Mouse (Mus musculus): ENCODE data around the gene Atp4b.

Gene Atp4b

GRCm38 (mm10) chr8:13396725-13397124, at the start of gene Atp4b:
Gene Atp4b (minus strand): TSS chr8:13396825.
- in situ Hi-C loops (cut with MboI; ENCODE audit: low pct_unique_long_range_greater_than_20kb in 1 of 2, low sequenced_read_pairs in 2 of 2, unreplicated experiment in 1 of 2), result no loop called here

DNA sequence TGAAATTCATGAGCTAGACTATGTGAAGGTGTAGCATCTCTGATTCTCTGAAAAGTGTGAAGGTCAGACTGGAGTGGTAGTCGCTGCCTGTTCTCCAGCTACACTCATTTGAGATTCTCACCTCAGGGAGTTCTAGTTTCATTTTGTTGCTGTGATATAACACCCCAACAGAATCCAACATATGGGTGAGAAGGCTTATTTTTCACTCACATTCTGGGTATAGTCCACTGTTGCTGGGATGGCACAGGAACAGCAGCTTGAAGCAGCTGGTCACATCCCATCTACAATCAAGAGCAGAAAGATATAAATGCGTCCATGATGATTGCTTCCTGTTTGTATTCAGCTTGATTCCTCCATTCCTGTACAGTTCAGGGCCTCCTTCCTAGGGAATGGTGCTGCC, 45.5 kb upstream of the Atp4b start:
- in situ Hi-C loops (cut with MboI; ENCODE audit: low pct_unique_long_range_greater_than_20kb in 1 of 2, low sequenced_read_pairs in 2 of 2, unreplicated experiment in 1 of 2), result no loop called here

- in situ Hi-C loops (cut with MboI; ENCODE audit: low pct_unique_long_range_greater_than_20kb in 1 of 2, low sequenced_read_pairs in 2 of 2, unreplicated experiment in 1 of 2), result no loop called here
These were observed 40.9 kb upstream of the Atp4b start for GRCm38 (mm10) chr8:13437531-13437930.

- in situ Hi-C loops (cut with MboI; ENCODE audit: low pct_unique_long_range_greater_than_20kb in 1 of 2, low sequenced_read_pairs in 2 of 2, unreplicated experiment in 1 of 2), result no loop called here
These were observed 39.4 kb upstream of the Atp4b start for GRCm38 (mm10) chr8:13436052-13436451.

DNA sequence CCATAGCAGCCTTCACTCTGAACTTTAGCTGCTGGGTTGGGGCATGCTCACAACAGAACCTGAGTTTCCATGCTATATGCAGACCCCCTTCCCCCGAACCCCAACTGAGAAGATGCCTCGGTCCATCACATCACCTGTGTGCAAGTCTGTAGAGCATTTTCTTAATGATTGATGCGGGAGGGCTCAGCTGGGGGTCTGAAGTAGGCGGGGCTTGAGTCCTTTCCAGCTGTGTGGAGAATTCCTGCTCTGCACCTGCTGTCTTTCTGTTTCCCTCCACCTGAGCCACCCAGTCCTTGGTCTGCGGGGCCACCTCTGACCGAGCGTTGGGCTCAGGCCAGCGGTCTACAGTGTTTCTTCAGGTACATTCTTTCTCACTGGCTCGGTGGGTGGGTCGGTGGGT, 38.3 kb upstream of the Atp4b start, which contains the start of gene Tmem255b:
TSS of gene Tmem255b (plus strand) at position 301 of the 400 bp plus-strand sequence.
- in situ Hi-C loops (cut with MboI; ENCODE audit: low pct_unique_long_range_greater_than_20kb in 1 of 2, low sequenced_read_pairs in 2 of 2, unreplicated experiment in 1 of 2), result no loop called here

- in situ Hi-C loops (cut with MboI; ENCODE audit: low pct_unique_long_range_greater_than_20kb in 1 of 2, low sequenced_read_pairs in 2 of 2, unreplicated experiment in 1 of 2), result no loop called here
These were observed 36.5 kb upstream of the Atp4b start for GRCm38 (mm10) chr8:13433130-13433529.

DNA sequence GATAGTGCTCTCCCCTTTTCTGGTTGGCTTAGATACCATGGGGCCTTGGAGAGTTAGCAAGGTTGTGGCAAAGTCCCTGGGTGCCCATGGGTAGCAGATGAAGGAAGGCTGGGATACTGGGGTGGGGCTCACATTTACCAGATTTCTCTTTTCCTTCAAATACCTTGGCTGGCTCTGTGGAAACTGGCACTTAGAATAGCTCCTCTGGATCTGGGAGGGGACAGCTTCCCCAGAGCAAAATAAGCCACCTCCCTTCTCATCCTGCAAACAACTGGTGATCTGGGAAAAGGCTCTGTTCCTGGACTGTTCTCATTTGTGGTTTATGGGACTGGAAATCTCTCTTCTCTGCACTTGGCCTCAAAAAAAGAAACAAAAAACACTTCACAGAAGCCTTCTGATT, 34.2 kb upstream of the Atp4b start:
- in situ Hi-C loops (cut with MboI; ENCODE audit: low pct_unique_long_range_greater_than_20kb in 1 of 2, low sequenced_read_pairs in 2 of 2, unreplicated experiment in 1 of 2), result no loop called here

DNA sequence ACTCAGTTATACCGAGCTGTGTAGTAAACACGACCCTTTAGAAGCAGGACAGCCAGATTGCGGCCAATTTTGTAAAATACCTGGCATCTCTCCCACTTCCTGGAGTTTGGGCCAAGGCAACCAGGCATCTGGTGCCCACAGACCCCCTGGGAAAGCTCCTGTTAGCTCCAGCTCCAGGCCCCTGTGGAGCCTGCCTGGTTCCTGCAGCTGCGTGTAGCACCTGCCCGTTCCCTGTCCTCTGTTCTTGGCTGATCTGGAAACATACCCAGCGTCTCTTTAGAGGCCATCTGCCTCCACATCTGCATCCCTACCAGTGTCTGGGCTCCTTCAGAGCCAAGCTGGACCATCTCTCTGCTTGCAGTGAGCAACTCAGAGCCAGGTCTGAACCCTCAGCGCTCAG, 33.8 kb upstream of the Atp4b start:
- in situ Hi-C loops (cut with MboI; ENCODE audit: low pct_unique_long_range_greater_than_20kb in 1 of 2, low sequenced_read_pairs in 2 of 2, unreplicated experiment in 1 of 2), result no loop called here

GRCm38 (mm10) chr8:13428156-13428555, 31.5 kb upstream of the Atp4b start:
- in situ Hi-C loops (cut with MboI; ENCODE audit: low pct_unique_long_range_greater_than_20kb in 1 of 2, low sequenced_read_pairs in 2 of 2, unreplicated experiment in 1 of 2), result no loop called here

GRCm38 (mm10) chr8:13427351-13427750, 30.7 kb upstream of the Atp4b start:
- in situ Hi-C loops (cut with MboI; ENCODE audit: low pct_unique_long_range_greater_than_20kb in 1 of 2, low sequenced_read_pairs in 2 of 2, unreplicated experiment in 1 of 2), result no loop called here

- in situ Hi-C loops (cut with MboI; ENCODE audit: low pct_unique_long_range_greater_than_20kb in 1 of 2, low sequenced_read_pairs in 2 of 2, unreplicated experiment in 1 of 2), result loop anchor here in 1 of 2 experiments (25.0 kb wide), 1 partner anchor 341 kb away; the partner anchor contains the start of gene Cdc16
These were observed 24.3 kb upstream of the Atp4b start for GRCm38 (mm10) chr8:13420970-13421369.

DNA sequence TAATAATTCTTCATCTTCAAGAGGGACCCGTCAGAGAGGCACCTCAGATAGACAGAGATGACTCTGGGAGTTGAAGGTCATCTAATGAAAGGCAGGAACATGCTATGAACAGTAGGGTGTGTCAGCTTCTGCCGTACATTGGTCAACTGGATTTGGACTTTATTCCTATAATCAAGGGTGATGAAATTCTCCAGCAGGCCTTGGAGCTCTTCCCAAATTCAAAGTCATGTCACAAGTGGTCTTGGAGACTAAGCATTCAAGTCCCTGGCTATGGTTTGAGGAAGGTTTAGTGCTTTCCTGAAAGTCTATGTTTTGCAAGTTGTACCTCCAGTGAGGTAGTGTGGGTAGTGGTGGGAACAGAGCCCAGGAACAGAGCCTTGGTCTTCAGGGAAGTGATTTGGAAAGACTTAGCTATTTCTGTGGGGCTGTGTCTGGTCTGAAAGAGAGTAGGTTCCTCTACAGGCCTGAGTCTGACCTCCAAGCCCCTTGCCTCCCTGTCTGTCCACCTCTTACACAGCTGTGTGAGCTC, 22.6 kb upstream of the Atp4b start:
- in situ Hi-C loops (cut with MboI; ENCODE audit: low pct_unique_long_range_greater_than_20kb in 1 of 2, low sequenced_read_pairs in 2 of 2, unreplicated experiment in 1 of 2), result loop anchor here in 1 of 2 experiments (25.0 kb wide), 1 partner anchor 343 kb away; the partner anchor contains the start of gene Cdc16

DNA sequence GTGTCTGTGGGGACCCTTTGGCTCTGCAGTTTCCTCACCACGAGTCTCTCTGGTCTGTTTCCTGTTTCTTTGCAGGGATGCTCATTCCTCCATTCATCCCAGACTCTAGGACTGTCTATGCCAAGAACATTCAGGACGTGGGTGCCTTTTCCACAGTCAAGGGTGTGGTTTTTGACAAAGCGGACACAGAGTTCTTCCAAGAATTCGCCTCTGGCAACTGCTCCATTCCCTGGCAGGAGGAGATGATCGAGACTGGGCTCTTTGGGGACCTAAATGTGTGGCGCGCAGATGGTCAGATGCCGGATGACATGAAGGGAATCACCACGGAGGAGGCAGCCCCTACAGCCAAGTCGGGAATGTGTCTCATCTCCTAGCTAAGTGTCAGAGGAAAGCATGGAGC, 19.3 kb upstream of the Atp4b start:
- in situ Hi-C loops (cut with MboI; ENCODE audit: low pct_unique_long_range_greater_than_20kb in 1 of 2, low sequenced_read_pairs in 2 of 2, unreplicated experiment in 1 of 2), result loop anchor here in 1 of 2 experiments (25.0 kb wide), 1 partner anchor 346 kb away; the partner anchor contains the start of gene Cdc16

DNA sequence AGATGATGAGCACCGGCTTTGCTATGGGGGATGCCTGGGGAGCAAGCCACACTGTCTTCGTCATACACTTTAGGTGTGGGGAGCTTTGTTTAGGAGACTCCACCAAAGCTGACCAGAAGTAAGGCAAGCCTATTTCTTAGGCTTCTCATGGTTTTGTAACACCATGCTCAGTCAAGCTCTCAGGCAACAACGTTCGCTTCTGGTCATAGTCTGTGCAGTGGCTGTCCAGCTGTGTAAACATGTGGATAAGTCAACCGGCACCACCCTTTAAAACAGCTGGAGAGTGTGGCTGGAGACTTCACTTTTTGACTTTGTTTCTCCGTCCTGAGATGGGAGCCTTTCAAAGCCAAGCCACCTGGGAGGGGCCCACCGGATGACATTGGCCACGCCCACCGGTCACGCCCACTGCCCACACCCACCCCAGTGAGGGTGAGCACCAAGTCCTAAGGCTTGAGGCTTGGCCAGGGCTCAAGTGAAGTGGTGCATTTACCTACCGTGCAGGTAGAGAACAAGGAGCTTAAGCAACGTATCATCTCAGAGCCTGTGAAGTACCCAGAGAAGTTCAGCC, 17.3 kb upstream of the Atp4b start:
- in situ Hi-C loops (cut with MboI; ENCODE audit: low pct_unique_long_range_greater_than_20kb in 1 of 2, low sequenced_read_pairs in 2 of 2, unreplicated experiment in 1 of 2), result loop anchor here (5.0 to 25.0 kb wide), 2 partner anchors 338 to 348 kb away; partner anchors contain the start of gene Cdc16 (in 1 of the 2)

DNA sequence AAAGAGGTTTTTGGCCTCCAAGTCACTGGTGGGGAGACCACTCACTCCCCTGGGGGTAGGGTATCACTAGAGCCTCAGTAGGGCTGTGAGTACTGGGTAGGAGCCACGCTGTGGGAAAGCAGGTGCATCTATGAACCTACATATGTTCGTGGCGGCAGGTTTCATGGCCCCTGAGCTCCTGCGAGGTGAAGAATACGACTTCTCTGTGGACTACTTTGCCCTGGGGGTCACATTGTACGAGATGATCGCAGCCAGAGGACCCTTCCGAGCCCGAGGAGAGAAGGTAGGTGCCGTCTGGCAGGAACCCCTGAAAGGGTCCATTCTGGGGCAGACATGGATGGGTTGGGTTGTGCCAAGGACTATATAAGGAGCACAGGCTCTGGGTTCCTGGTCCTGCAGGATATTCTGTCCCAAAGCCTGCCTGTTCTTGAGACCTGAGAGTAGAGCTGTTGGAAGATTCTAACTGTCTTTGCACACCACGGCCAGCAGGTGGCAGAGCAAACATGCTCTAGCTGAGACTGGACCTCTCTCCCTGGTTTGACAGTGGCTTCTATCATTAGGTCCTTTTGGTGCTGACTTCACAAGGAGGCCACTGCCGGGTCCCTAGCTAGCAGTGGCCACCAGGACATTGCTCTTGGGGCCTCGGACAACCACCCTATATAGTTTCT, 16.4 kb upstream of the Atp4b start:
- in situ Hi-C loops (cut with MboI; ENCODE audit: low pct_unique_long_range_greater_than_20kb in 1 of 2, low sequenced_read_pairs in 2 of 2, unreplicated experiment in 1 of 2), result loop anchor here (5.0 to 25.0 kb wide), 2 partner anchors 339 to 349 kb away; partner anchors contain the start of gene Cdc16 (in 1 of the 2)

GRCm38 (mm10) chr8:13411597-13411996, 15.0 kb upstream of the Atp4b start:
- in situ Hi-C loops (cut with MboI; ENCODE audit: low pct_unique_long_range_greater_than_20kb in 1 of 2, low sequenced_read_pairs in 2 of 2, unreplicated experiment in 1 of 2), result loop anchor here (5.0 to 25.0 kb wide), 2 partner anchors 341 to 351 kb away; partner anchors contain the start of gene Cdc16 (in 1 of the 2)

- in situ Hi-C loops (cut with MboI; ENCODE audit: low pct_unique_long_range_greater_than_20kb in 1 of 2, low sequenced_read_pairs in 2 of 2, unreplicated experiment in 1 of 2), result loop anchor here in 1 of 2 experiments (25.0 kb wide), 1 partner anchor 356 kb away; the partner anchor contains the start of gene Cdc16
These were observed 9.4 kb upstream of the Atp4b start for GRCm38 (mm10) chr8:13406011-13406410.

DNA sequence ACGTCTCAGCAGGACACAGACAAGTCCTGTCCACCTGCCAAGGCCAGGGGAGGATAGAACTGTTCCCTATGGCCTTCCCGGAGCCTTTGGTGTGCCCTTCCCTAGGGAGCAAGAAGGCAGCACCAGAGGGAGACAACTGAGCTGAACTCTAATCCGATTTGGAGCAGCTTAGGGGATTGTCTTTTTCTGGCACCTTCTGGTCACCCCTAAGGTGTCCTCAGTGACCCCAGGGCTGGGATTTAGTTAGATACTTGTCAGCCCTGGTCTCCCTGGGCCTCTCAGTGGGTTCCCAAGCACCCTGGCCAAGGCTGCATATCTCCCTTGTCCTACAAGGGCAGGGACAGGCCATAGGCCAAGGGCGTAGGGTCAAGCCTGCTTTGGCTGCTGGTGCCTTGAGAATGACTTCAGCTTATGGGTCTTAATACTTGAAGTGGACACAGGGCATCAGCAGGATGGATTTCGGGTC, 8.1 kb upstream of the Atp4b start, which contains the start of gene Grk1:
TSS of gene Grk1 (plus strand) at position 416 of the 466 bp plus-strand sequence.
- in situ Hi-C loops (cut with MboI; ENCODE audit: low pct_unique_long_range_greater_than_20kb in 1 of 2, low sequenced_read_pairs in 2 of 2, unreplicated experiment in 1 of 2), result loop anchor here in 1 of 2 experiments (25.0 kb wide), 1 partner anchor 358 kb away; the partner anchor contains the start of gene Cdc16

DNA sequence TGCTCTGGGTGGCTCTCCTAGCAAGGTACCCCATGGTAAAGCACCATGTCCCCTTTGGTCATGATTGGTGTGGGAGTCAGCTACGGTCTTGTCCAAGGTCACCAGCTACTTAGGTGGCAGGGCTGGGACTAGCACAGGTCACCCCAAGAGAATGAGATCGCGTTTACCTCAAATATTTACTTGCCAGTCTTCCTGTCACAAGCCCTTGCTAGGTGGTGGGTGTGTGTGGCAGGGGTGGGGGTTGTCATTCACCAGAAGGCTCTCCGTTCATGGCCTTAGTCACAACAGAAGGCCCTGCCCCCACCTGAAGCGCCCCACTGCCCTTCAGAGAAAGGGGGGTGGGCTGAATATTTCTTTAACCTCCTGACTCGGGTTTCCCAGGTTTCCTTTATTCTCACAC, 6.9 kb upstream of the Atp4b start:
- in situ Hi-C loops (cut with MboI; ENCODE audit: low pct_unique_long_range_greater_than_20kb in 1 of 2, low sequenced_read_pairs in 2 of 2, unreplicated experiment in 1 of 2), result loop anchor here in 1 of 2 experiments (25.0 kb wide), 1 partner anchor 359 kb away; the partner anchor contains the start of gene Cdc16

Data from mouse embryonic stem cell (cell line).